Comparison of ENCODE assay signal across 8 mouse cellular contexts in genomic region chr1:164247442-164247841, GRCm38 (mm10). TPM values are rescaled to one million over a fixed set of nuclear protein-coding genes. Genes with fewer than 3 reads are reported as not detected.
DNase-seq lines count a peak whose midpoint lies in the region; ATAC-seq lines count a peak whose summit lies in the region.

No protein-coding gene starts in this region.

- no peaks in the 10 kb centered on the region for H3K27me3 ChIP-seq in heart, embryonic 15.5 days
- H3K27me3 ChIP-seq in hindbrain, embryonic 14.5 days (ENCODE audit: control insufficient read depth, insufficient read depth, low read length): no peaks in the 10 kb centered on the region
- H3K27me3 ChIP-seq in midbrain, embryonic 14.5 days (ENCODE audit: control insufficient read depth, insufficient read depth, low read length): no peaks in the 10 kb centered on the region

- no peaks in the 10 kb centered on the region for H3K9me3 ChIP-seq in heart, embryonic 15.5 days (replicated peaks)
- no peaks in the 10 kb centered on the region for H3K9me3 ChIP-seq in hindbrain, embryonic 14.5 days (ENCODE audit: control insufficient read depth, low read length)
- no peaks in the 10 kb centered on the region for H3K9me3 ChIP-seq in midbrain, embryonic 14.5 days (ENCODE audit: control insufficient read depth, low read length)

- H3K4me2 ChIP-seq in heart, embryonic 15.5 days: peak overlapping the region; percentile 60
- peak overlapping the region; percentile 80 for H3K4me2 ChIP-seq in hindbrain, embryonic 14.5 days (replicated peaks)
- peak overlapping the region; percentile 81 for H3K4me2 ChIP-seq in midbrain, embryonic 14.5 days (ENCODE audit: low read length)

- H3K27ac ChIP-seq in heart, embryonic 15.5 days: peak overlapping the region; percentile 92
- H3K27ac ChIP-seq in brown adipose tissue, adult 24 weeks (replicated peaks; ENCODE audit: low read depth, low read length): peak overlapping the region; percentile 93
- no peak overlapping the region for H3K27ac ChIP-seq in hindbrain, embryonic 14.5 days
- H3K27ac ChIP-seq in midbrain, embryonic 14.5 days (replicated peaks; ENCODE audit: low read depth, low read length): no peak overlapping the region

- peak overlapping the region; percentile 50 for H3K9ac ChIP-seq in heart, embryonic 15.5 days
- H3K9ac ChIP-seq in hindbrain, embryonic 14.5 days: peak overlapping the region; percentile 60; the same call in 1 of the 2 replicates
- peak overlapping the region; percentile 66; the same call in 1 of the 2 replicates for H3K9ac ChIP-seq in midbrain, embryonic 14.5 days (replicated peaks; ENCODE audit: low read length)

- WGBS in heart, embryonic 15.5 days: 32% methylated on average over 8 of the region's 8 CpGs
- WGBS in hindbrain, embryonic 14.5 days: 31% methylated on average over 8 of the region's 8 CpGs
- WGBS in midbrain, embryonic 14.5 days: 37% methylated on average over 8 of the region's 8 CpGs

- no peak for DNase-seq in heart, adult 8-10 months (ENCODE audit: low spot score)
- no peak for DNase-seq in hindbrain, embryonic 14.5 days (ENCODE audit: low spot score)
- DNase-seq in midbrain, embryonic 14.5 days: no peak
- no peak for DNase-seq in right cerebral cortex, adult 2 months (ENCODE audit: low spot score in 2 of 2)
- no peak for DNase-seq in embryo, embryonic 9.5 days (ENCODE audit: extremely low spot score)
- no peak for DNase-seq in kidney, adult 8-10 months

- peak overlapping the region; percentile 84 for H3K4me3 ChIP-seq in heart, embryonic 15.5 days
- H3K4me3 ChIP-seq in brown adipose tissue, adult 24 weeks (ENCODE audit: insufficient read depth, low read depth, low read length): peak overlapping the region; percentile 82
- H3K4me3 ChIP-seq in hindbrain, embryonic 14.5 days (replicated peaks; ENCODE audit: low read length): peak overlapping the region; percentile 76
- 0 out of 2 replicates have a peak overlapping the region, but pooled peaks have one; percentile 68 for H3K4me3 ChIP-seq in midbrain, embryonic 14.5 days (replicated peaks; ENCODE audit: low read depth, low read length)

- ATAC-seq in heart, embryonic 15.5 days (replicated peaks; ENCODE audit: insufficient number of reproducible peaks, insufficient read depth, low FRiP score, low read depth): no peak
- no peak for ATAC-seq in hindbrain, embryonic 14.5 days (ENCODE audit: low FRiP score)
- ATAC-seq in midbrain, embryonic 14.5 days (ENCODE audit: low FRiP score, low TSS enrichment): no peak

- peaks cover 21% of the 10 kb centered on the region for H3K4me1 ChIP-seq in heart, embryonic 15.5 days (replicated peaks)
- no peaks in the 10 kb centered on the region for H3K4me1 ChIP-seq in brown adipose tissue, adult 24 weeks (ENCODE audit: control insufficient read depth, insufficient read depth, insufficient read length, low read length)
- peaks cover 22% of the 10 kb centered on the region for H3K4me1 ChIP-seq in hindbrain, embryonic 14.5 days (replicated peaks; ENCODE audit: control insufficient read depth, insufficient read depth, low read length)
- H3K4me1 ChIP-seq in midbrain, embryonic 14.5 days (ENCODE audit: control insufficient read depth, insufficient read depth, low read length): peaks cover 20% of the 10 kb centered on the region

- H3K36me3 ChIP-seq in heart, embryonic 15.5 days: no peaks in the 10 kb centered on the region
- H3K36me3 ChIP-seq in hindbrain, embryonic 14.5 days (replicated peaks; ENCODE audit: control insufficient read depth, insufficient read depth): no peaks in the 10 kb centered on the region
- H3K36me3 ChIP-seq in midbrain, embryonic 14.5 days (ENCODE audit: control insufficient read depth, insufficient read depth, low read length): no peaks in the 10 kb centered on the region

RNA-seq across cellular contexts. Expression of gene Slc19a2, which starts 1.4 kb away (rescaled TPM):
- 6.2 and 7.5 TPM in 2 replicates for polyA plus RNA-seq in heart, embryonic 15.5 days (2015; fragmentation: Nextera tagmentation; extraction: Ambion mirVana)
- total RNA-seq in heart, adult 8-10 months (2022): 1 to 10 TPM; 6.4 to 9.5 (median 8.5) TPM
- polyA plus RNA-seq in brown adipose tissue, adult 24 weeks (2012; ENCODE audit: insufficient read depth, insufficient read length, missing spikeins): 3.5 and 4.1 TPM in 2 replicates
- polyA plus RNA-seq in hindbrain, embryonic 14.5 days (2014; fragmentation: Nextera tagmentation; extraction: Ambion mirVana): 8.1 and 11.8 TPM in 2 replicates
- 5.9 and 8.0 TPM in 2 replicates for polyA plus RNA-seq in midbrain, embryonic 14.5 days (2014; fragmentation: Nextera tagmentation; extraction: Ambion mirVana)

RNA-seq across cellular contexts. Expression of gene Ccdc181, which starts 27.9 kb away (rescaled TPM):
- 10.4 TPM in 2 replicates for polyA plus RNA-seq in heart, embryonic 15.5 days (2015; fragmentation: Nextera tagmentation; extraction: Ambion mirVana)
- total RNA-seq in heart, adult 8-10 months (2022): 10 to 100 TPM in 1 of 4 experiments, 1 to 10 TPM in 3; 9.0 to 10.0 (median 10.0) TPM
- 7.7 and 8.3 TPM in 2 replicates for polyA plus RNA-seq in brown adipose tissue, adult 24 weeks (2012; ENCODE audit: insufficient read depth, insufficient read length, missing spikeins)
- polyA plus RNA-seq in hindbrain, embryonic 14.5 days (2014; fragmentation: Nextera tagmentation; extraction: Ambion mirVana): 23.4 and 24.5 TPM in 2 replicates
- polyA plus RNA-seq in midbrain, embryonic 14.5 days (2014; fragmentation: Nextera tagmentation; extraction: Ambion mirVana): 19.9 and 25.4 TPM in 2 replicates

RNA-seq across cellular contexts. Expression of gene Nme7, which starts 56.5 kb away (rescaled TPM):
- 16.1 and 19.4 TPM in 2 replicates for polyA plus RNA-seq in heart, embryonic 15.5 days (2015; fragmentation: Nextera tagmentation; extraction: Ambion mirVana)
- 1 to 10 TPM; 4.0 to 5.4 (median 4.7) TPM for total RNA-seq in heart, adult 8-10 months (2022)
- polyA plus RNA-seq in brown adipose tissue, adult 24 weeks (2012; ENCODE audit: insufficient read depth, insufficient read length, missing spikeins): 16.1 and 20.5 TPM in 2 replicates
- polyA plus RNA-seq in hindbrain, embryonic 14.5 days (2014; fragmentation: Nextera tagmentation; extraction: Ambion mirVana): 25.8 and 26.2 TPM in 2 replicates
- polyA plus RNA-seq in midbrain, embryonic 14.5 days (2014; fragmentation: Nextera tagmentation; extraction: Ambion mirVana): 27.7 and 29.4 TPM in 2 replicates

RNA-seq across cellular contexts. Expression of gene Blzf1, which starts 59.8 kb away (rescaled TPM):
- polyA plus RNA-seq in heart, embryonic 15.5 days (2015; fragmentation: Nextera tagmentation; extraction: Ambion mirVana): 26.1 and 27.2 TPM in 2 replicates
- 10 to 100 TPM; 21.3 to 22.2 (median 21.8) TPM for total RNA-seq in heart, adult 8-10 months (2022)
- 15.7 and 16.9 TPM in 2 replicates for polyA plus RNA-seq in brown adipose tissue, adult 24 weeks (2012; ENCODE audit: insufficient read depth, insufficient read length, missing spikeins)
- 25.8 and 29.2 TPM in 2 replicates for polyA plus RNA-seq in hindbrain, embryonic 14.5 days (2014; fragmentation: Nextera tagmentation; extraction: Ambion mirVana)
- 28.3 and 28.9 TPM in 2 replicates for polyA plus RNA-seq in midbrain, embryonic 14.5 days (2014; fragmentation: Nextera tagmentation; extraction: Ambion mirVana)

Comparison
In these comparisons a context has a peak if more than half of its experiments do, and no peak if none do; other contexts are left out.
1. H3K27ac ChIP-seq: peak in heart, embryonic 15.5 days (single experiment) and brown adipose tissue, adult 24 weeks (single experiment); none in hindbrain, embryonic 14.5 days (single experiment) and midbrain, embryonic 14.5 days (single experiment).
2. Peak in every context shown above with its lines, with median percentiles within 50 percentile points of each other: H3K4me2 ChIP-seq, H3K4me3 ChIP-seq and H3K9ac ChIP-seq.